In the genomic region with DNA sequence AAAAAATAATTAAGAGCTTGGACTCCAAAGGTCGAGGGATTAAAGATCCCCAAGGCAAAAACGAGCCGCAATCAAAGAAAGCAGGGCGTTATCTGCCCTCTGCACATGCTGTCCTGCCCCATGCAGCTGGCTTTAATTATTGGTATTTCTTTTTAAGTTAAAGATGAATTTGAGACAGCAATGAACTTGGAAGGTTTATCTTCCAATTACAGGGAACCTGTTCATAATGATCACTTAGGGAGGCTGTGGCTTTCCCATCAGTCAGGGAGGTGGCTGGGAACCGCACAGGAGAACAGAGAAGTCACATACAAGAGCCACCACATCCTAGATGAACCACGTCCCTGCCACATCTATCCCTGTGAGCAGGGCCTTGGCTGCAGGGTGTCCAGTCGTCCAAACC, we compare ENCODE assay signal across 13 mouse cellular contexts.
"Had no signal": no experiment of that assay in that cellular context is flagged by ENCODE, and none has a peak within 500 bp of the region (broad histone marks: within the 10 kb centered on the region; RNA-seq: fewer than 3 reads in every experiment).

No protein-coding gene starts in this region.

- H3K9me3 ChIP-seq: stomach, embryonic 15.5 days had no signal

- H3K27me3 ChIP-seq: liver, embryonic 12.5 days; neural tube, embryonic 12.5 days; stomach, embryonic 15.5 days had no signal

- H3K4me2 ChIP-seq: liver, embryonic 12.5 days; lung, embryonic 14.5 days; neural tube, embryonic 12.5 days; stomach, embryonic 15.5 days had no signal

- H3K27ac ChIP-seq: liver, embryonic 12.5 days; liver, embryonic 14.5 days; neural tube, embryonic 12.5 days; stomach, embryonic 15.5 days; stomach, postnatal 0 days had no signal

- DNase-seq: lung, adult 18-20 months; lung, embryonic 14.5 days; lung, postnatal 10 days; lung, postnatal 4 days; right cerebral cortex, postnatal 14 days; thymus, adult 2 months; thymus, postnatal 25 days; thymus, postnatal 4 days had no signal

- H3K9ac ChIP-seq: liver, embryonic 12.5 days; liver, embryonic 14.5 days; lung, embryonic 14.5 days; neural tube, embryonic 12.5 days; stomach, embryonic 15.5 days had no signal

- H3K36me3 ChIP-seq: liver, embryonic 12.5 days; neural tube, embryonic 12.5 days; stomach, embryonic 15.5 days had no signal

- H3K4me3 ChIP-seq: liver, embryonic 12.5 days; neural tube, embryonic 12.5 days; stomach, embryonic 15.5 days had no signal

- ATAC-seq: liver, embryonic 12.5 days had no signal

- H3K4me1 ChIP-seq: liver, embryonic 12.5 days; stomach, embryonic 15.5 days had no signal
